ENCODE assay signal across 14 mouse cellular contexts in genomic region chr16:78417733-78418132, GRCm38 (mm10).
"Had no signal": no experiment of that assay in that cellular context is flagged by ENCODE, and none has a peak within 500 bp of the region (broad histone marks: within the 10 kb centered on the region; RNA-seq: fewer than 3 reads in every experiment).

No protein-coding gene starts in this region.

- H3K27ac ChIP-seq: kidney, postnatal 0 days; layer of hippocampus, adult 2 months; liver, embryonic 15.5 days; midbrain, embryonic 10.5 days; midbrain, embryonic 15.5 days; neural tube, embryonic 13.5 days; stomach, postnatal 0 days had no signal

- DNase-seq: kidney, adult 11 months; kidney, adult 9 months; kidney, postnatal 36 days; left cerebral cortex, postnatal 4 days; lung, adult 2 months; lung, postnatal 4 days; retina, postnatal 1 day had no signal

- H3K4me3 ChIP-seq: layer of hippocampus, adult 2 months; liver, embryonic 15.5 days; midbrain, embryonic 10.5 days; midbrain, embryonic 15.5 days; neural tube, embryonic 13.5 days had no signal
